Mouse (Mus musculus) embryonic facial prominence, embryonic 11.5 days (tissue): ENCODE results near the gene Scrn2. TPM values are rescaled to one million over a fixed set of nuclear protein-coding genes. Genes with fewer than 3 reads are reported as not detected.

ENCODE experiments used
- ATAC-seq: fragments of 200-750 bp; cut with Nextera tagmentation; replicated peaks from 2 replicates; pipeline ENCODE4 v1.8.0; 2017; ENCODE audit warnings: low read depth; ENCODE audit not compliant: insufficient number of reproducible peaks, low FRiP score, low TSS enrichment
- DNase-seq: peaks from one replicate; pipeline ENCODE4 v3.0.0-alpha.2; 2015; ENCODE audit warnings: low spot score
- H3K27ac ChIP-seq: fragments of 300-500 bp; sonication (generic); replicated peaks from 2 replicates; pipeline ENCODE4 v1.5.1; 2014; ENCODE audit warnings: mild to moderate bottlenecking, low read depth, low read length, control low read depth
- H3K27me3 ChIP-seq: fragments of 300-500 bp; sonication (generic); 2 replicates; pipeline ENCODE4 v1.6.1; 2014; ENCODE audit warnings: mild to moderate bottlenecking, low read length, moderate library complexity, mixed read lengths; ENCODE audit not compliant: control insufficient read depth, insufficient read depth
- H3K36me3 ChIP-seq: fragments of 300-500 bp; sonication (generic); replicated peaks from 2 replicates; pipeline ENCODE4 v1.6.1; 2014; ENCODE audit warnings: low read depth, mild to moderate bottlenecking, low read length, moderate library complexity, mixed read lengths; ENCODE audit not compliant: control insufficient read depth, insufficient read depth
- H3K4me1 ChIP-seq: fragments of 300-500 bp; sonication (generic); 2 replicates; pipeline ENCODE4 v1.6.1; 2014; ENCODE audit warnings: low read length, mixed read lengths; ENCODE audit not compliant: control insufficient read depth, insufficient read depth
- H3K4me2 ChIP-seq: fragments of 300-500 bp; sonication (generic); 2 replicates; pipeline ENCODE4 v1.6.1; 2014; ENCODE audit warnings: low read depth, mild to moderate bottlenecking, control low read depth, low read length, moderate library complexity
- H3K4me3 ChIP-seq: fragments of 300-500 bp; sonication (generic); 2 replicates; pipeline ENCODE4 v1.5.1; 2014; ENCODE audit warnings: low read depth, low read length, control low read depth
- H3K9ac ChIP-seq: fragments of 300-500 bp; sonication (generic); replicated peaks from 2 replicates; pipeline ENCODE4 v1.6.1; 2014; ENCODE audit warnings: mild to moderate bottlenecking, control low read depth, low read length
- H3K9me3 ChIP-seq: fragments of 300-500 bp; sonication (generic); replicated peaks from 2 replicates; pipeline ENCODE4 v1.6.1; 2016; ENCODE audit warnings: mild to moderate bottlenecking, low read length, inconsistent platforms, mixed read lengths; ENCODE audit not compliant: control insufficient read depth
- WGBS: fragments of 180-500 bp; shearing (Covaris S2); extraction: QIAGEN DNeasy Blood & Tissue Kit; methylation state at CpG from one replicate; pipeline ENCODE4 v1.1.7; 2014; 5-methylcytosine and 5-hydroxymethylcytosine counted together
- polyA plus RNA-seq: library from polyadenylated mRNA; unstranded; fragments of >200 nt; fragmentation: Nextera tagmentation; extraction: Ambion mirVana; gene quantifications from 2 replicates; pipeline ENCODE4 v1.2.1, GENCODE M21; 2014

Gene Scrn2
- polyA plus RNA-seq, 1 experiment from 2014 or later = 20.4 TPM

- no peak for ATAC-seq
- Histone ChIP-seq H3K9me3 (no peaks in the 10 kb centered on the region), H3K9ac (no peak overlapping the region), H3K4me2 (no peak overlapping the region), H3K4me3 (no peak overlapping the region), H3K4me1 (no peaks in the 10 kb centered on the region), H3K27me3 (no peaks in the 10 kb centered on the region), H3K36me3 (no peaks in the 10 kb centered on the region), H3K27ac (no peak overlapping the region)
- DNase-seq = no peak
- 80% methylated on average over 5 of the region's 5 CpGs for WGBS
Measured at GRCm38 (mm10) chr11:97036141-97036540, 6.4 kb downstream of the Scrn2 start.

DNA sequence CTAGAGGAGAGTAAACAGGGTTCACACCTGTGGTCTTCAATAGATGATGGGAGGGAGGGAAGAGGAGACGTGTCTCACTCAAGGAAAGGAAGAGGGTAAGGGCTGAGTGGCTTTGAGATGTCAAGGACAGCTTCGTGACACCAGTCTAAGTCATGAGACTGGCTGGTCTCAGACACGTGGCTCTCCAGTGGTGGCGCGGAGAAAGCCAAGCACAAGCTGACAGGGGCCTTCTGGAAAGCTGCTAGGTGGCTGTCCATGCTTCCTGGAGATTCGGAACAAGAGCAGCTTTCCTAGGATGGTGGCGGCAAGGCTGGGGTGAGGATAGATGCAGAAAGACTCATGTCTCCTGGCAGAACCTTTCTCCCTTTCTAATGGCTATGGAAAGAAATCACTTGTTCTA is 9.1 kb downstream of the Scrn2 start:
- Histone ChIP-seq H3K4me1 (0 out of 2 replicates have a peak, but pooled peaks cover 2% of the 10 kb centered on the region), H3K36me3 (no peaks in the 10 kb centered on the region), H3K27me3 (no peaks in the 10 kb centered on the region), H3K9me3 (no peaks in the 10 kb centered on the region), H3K9ac (no peak overlapping the region), H3K4me2 (no peak overlapping the region), H3K4me3 (no peak overlapping the region), H3K27ac (no peak overlapping the region)
- 68% methylated on average over 7 of the region's 7 CpGs for WGBS
- DNase-seq (no peak), ATAC-seq (no peak)

DNA sequence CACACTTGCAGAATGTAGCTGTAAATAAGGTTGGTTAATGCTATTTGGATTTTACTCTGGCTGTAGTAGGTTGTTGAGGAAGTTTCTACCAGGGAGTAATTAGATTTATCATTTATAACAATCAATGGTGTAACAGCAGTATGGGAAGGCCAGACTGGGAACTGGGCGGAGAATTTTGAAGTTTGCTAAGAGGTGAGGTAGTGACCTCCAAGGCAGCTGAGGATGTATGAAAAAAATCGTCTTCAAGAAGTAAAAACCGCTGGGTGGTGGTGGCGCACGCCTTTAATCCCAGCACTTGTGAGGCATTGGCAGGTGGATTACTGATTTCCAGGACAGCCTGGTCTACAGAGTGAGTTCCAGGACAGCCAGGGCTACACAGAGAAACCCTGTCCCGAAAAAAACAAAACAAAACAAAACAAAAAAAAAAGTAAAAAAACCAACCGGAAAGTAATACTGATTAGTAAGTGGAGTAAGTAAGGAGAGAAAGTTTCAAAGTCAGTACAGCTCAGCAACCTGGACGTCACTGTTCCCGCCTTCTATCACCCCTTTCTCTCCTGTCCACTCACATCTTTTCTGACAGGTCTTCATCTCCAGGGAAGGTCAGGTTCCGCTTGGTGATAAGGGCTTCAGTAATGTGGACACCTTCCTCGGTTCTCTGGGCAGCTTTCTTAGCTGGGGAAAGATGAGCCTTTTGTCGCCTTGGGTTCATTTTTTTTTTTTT is 10.7 kb downstream of the Scrn2 start:
- Histone ChIP-seq H3K9me3 (no peaks in the 10 kb centered on the region), H3K9ac (no peak overlapping the region), H3K27ac (no peak overlapping the region), H3K4me2 (peak overlapping the region; percentile 66; the same call in 1 of the 2 replicates), H3K27me3 (no peaks in the 10 kb centered on the region), H3K4me1 (0 out of 2 replicates have a peak, but pooled peaks cover 2% of the 10 kb centered on the region), H3K36me3 (no peaks in the 10 kb centered on the region; the same call in 1 of the 2 replicates), H3K4me3 (0 out of 2 replicates have a peak overlapping the region, but pooled peaks have one; percentile 35)
- DNase-seq (no peak), ATAC-seq (no peak)
- WGBS = 53% methylated on average over 12 of the region's 12 CpGs

GRCm38 (mm10) chr11:97041022-97041899 is 11.5 kb downstream of the Scrn2 start, which contains the start of the genes Lrrc46 and Mrpl10:
TSS of gene Lrrc46 (minus strand) at chr11:97041407.
TSS of gene Mrpl10 (plus strand) at chr11:97041560.
- Histone ChIP-seq H3K9ac (peak within 1 kb of the TSS; percentile 74), H3K36me3 (no peaks in the 10 kb centered on the region; the same call in 1 of the 2 replicates), H3K27me3 (no peaks in the 10 kb centered on the region), H3K4me3 (peak within 1 kb of the TSS; percentile 60), H3K27ac (no peak within 1 kb of the TSS), H3K9me3 (no peaks in the 10 kb centered on the region), H3K4me2 (peak within 1 kb of the TSS; percentile 66), H3K4me1 (0 out of 2 replicates have a peak, but pooled peaks cover 2% of the 10 kb centered on the region)
- DNase-seq (peak; percentile 98), ATAC-seq (peak; percentile 85)
- WGBS = 2% methylated on average over 43 of the region's 48 CpGs

DNA sequence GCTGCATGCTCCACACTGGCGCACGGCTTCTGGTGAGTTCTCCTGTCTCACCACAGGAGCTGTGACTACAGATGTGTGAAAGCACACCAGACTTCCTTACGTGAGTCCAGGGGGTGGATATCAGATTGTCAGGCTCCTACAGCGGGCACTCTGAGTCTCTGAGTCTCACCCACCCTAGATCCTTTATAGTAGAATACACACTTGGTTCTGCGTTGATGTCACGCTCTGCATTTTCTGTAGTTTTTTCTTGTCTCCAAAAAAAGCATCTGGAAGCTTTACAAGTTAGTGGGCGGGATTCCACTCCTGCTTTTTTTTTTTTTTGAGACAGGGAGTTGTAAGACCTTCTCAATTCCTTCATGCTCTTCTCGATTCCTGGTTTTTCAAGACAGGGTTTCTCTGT is 15.2 kb downstream of the Scrn2 start:
- no peaks in the 10 kb centered on the region; the same call in none of the 2 replicates for H3K36me3 ChIP-seq
- WGBS = 96% methylated on average over 8 of the region's 8 CpGs
- ATAC-seq = no peak

DNA sequence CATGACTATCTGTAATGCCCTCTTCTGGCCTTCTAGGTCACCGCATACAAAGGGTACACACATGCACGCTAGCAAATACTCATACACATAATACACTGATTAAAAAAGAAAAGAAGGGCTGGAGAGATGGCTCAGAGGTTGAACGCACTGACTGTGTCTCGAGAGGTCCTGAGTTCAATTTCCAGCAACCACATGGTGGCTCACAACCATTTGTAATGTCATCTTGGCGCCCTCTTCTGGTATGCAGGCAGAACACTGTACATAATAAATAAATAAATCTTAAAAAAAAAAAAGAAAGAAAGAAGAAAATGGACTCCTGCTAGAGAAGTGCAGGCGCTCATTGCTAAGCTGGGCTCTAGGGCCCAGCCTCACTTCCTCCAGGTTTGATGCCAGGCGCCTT is 16.1 kb downstream of the Scrn2 start:
- Histone ChIP-seq H3K9ac (no peak overlapping the region), H3K4me1 (0 out of 2 replicates have a peak, but pooled peaks cover 2% of the 10 kb centered on the region), H3K4me3 (no peak overlapping the region), H3K27ac (no peak overlapping the region), H3K4me2 (no peak overlapping the region), H3K27me3 (no peaks in the 10 kb centered on the region), H3K36me3 (no peaks in the 10 kb centered on the region; the same call in none of the 2 replicates), H3K9me3 (no peaks in the 10 kb centered on the region)
- 80% methylated on average over 7 of the region's 7 CpGs for WGBS
- no peak for ATAC-seq
- DNase-seq = no peak

More for the DNA sequence above, 15.2 kb downstream of the Scrn2 start:
- no peak overlapping the region for H3K9ac ChIP-seq
- DNase-seq = no peak
- 0 out of 2 replicates have a peak, but pooled peaks cover 2% of the 10 kb centered on the region for H3K4me1 ChIP-seq
- H3K4me3 ChIP-seq = no peak overlapping the region
- no peak overlapping the region for H3K4me2 ChIP-seq
- no peak overlapping the region for H3K27ac ChIP-seq
- H3K9me3 ChIP-seq = no peaks in the 10 kb centered on the region
- H3K27me3 ChIP-seq = no peaks in the 10 kb centered on the region

DNA sequence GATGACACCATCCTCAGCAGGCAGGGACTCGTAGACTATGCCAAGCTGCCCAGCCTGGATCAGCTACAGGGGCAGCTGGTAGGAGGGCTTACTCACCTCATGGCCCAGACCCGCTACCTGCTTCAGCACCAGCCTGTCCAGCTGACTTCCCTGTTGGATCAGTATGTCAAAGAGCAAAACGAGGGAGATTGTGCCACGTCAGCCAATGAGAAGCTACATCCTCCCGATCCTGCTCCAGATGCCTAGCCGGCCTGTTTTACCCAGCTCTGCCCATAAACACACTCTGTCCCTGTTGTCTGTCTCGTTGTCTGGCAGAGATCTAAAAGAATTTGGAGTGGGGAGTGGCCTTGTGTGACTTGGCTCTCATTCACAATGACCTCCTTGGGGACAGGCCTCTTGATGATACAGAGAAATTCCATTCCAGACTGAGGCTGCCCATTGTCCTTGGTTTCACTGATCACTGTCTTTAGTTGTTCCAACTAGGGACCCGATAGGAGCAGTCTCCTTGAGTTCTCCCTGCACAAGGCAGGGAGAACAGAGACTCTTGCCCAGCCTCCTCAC is 18.4 kb downstream of the Scrn2 start:
- Histone ChIP-seq H3K4me1 (no peaks in the 10 kb centered on the region), H3K9me3 (no peaks in the 10 kb centered on the region), H3K27me3 (no peaks in the 10 kb centered on the region), H3K4me3 (no peak overlapping the region), H3K4me2 (no peak overlapping the region), H3K9ac (no peak overlapping the region), H3K36me3 (no peaks in the 10 kb centered on the region; the same call in none of the 2 replicates), H3K27ac (no peak overlapping the region)
- ATAC-seq (no peak), DNase-seq (no peak)
- 88% methylated on average over 8 of the region's 8 CpGs for WGBS
